Mouse (Mus musculus): ENCODE measurements around the gene Tmcc1.

- TF ChIP-seq CTCF (IDR thresholded peaks at IDR 0.05; ENCODE audit: borderline replicate concordance, control insufficient read depth, extremely low read depth, insufficient read depth, low read length, poor library complexity) (no peak), POLR2A (IDR thresholded peaks at IDR 0.05; ENCODE audit: control insufficient read depth, extremely low read depth, insufficient read depth, low read length, poor library complexity) (no peak)
Measured at GRCm38 (mm10) chr6:115990056-115990455, 203.2 kb downstream of the Tmcc1 start.

All from thymus, adult 2 months (tissue).